Mouse (Mus musculus) cerebral cortex, adult 2 months (tissue): ENCODE measurements around the gene Flvcr1.

ENCODE experiments used
- WGBS: fragments of 180-500 bp; shearing (Covaris S2); methylation state at CpG from one replicate; pipeline ENCODE4 v1.1.7; 2018; 5-methylcytosine and 5-hydroxymethylcytosine counted together

Flvcr1 gene

DNA sequence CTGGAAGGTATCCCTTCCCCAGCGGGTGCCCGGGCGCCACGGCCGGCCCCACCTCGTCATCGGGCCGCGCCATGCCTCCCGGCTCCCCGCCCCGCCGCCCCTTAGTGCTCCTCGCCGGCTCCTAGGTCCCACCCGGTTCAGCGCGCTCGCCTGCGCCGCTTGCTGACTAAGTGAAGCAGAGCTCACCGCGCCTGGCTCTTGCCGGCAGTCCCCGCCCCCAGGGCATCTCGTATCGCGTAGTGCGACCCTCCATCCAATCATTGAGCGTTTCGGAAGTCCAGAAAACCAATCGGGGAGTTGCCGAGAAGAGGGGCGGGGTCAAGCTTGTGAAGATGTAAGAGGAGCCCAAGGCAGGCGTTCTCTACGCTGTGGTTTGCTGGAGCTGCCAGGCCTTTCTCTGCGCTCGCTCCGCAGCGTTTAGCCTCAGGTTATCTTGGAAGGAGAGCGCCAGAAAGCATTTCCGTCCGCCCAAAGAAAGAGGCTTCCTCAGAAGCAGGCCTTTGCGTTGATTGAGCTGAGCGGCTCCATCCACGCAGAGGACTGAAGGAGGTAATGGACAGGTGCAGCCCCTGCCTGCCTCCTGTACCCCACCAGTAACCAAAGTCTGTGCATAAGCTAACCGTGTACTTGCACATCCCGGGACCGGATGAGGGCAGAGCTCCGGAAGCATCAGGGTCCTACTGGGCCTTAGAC lies at the start of gene Flvcr1:
Gene Flvcr1, minus strand, starts transcription at position 138 of the 693 bp plus-strand sequence.
- whole genome bisulfite sequencing, result 1% methylated on average over 50 of the region's 50 CpGs

DNA sequence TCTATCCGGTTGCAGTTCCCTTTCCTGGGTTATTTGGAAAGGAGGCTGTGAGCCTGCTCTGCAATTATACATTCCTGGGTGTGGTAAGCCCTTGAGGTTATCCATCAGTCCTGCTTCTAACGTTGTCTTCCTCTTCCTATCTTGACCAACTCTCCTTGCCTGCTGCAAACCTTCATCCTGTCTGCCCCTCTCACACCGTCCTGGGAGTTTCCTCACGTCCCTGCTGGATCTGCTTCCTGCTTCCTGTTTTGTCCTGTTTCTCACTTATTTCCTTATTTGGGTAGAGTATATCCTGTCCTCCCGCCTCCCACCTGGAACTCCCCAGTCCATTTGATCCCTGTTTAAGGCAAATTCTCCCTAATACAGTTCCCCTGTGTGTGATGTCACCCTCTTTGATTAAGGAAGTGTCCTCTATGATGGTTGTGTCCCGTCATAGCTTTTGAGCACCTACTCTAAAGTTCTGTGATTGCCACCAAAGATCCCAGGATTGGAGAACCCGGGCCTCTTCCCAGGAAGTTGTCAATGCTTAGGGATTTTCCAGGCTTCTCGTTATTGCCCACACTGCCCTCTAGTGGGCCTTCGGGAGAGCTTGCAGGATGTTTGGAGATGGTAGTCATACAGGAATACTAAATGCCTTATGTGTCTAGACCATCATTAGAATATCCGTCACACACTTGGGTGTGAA lies 49.4 kb upstream of the Flvcr1 start:
- WGBS, result 47% methylated on average over 10 of the region's 10 CpGs

DNA sequence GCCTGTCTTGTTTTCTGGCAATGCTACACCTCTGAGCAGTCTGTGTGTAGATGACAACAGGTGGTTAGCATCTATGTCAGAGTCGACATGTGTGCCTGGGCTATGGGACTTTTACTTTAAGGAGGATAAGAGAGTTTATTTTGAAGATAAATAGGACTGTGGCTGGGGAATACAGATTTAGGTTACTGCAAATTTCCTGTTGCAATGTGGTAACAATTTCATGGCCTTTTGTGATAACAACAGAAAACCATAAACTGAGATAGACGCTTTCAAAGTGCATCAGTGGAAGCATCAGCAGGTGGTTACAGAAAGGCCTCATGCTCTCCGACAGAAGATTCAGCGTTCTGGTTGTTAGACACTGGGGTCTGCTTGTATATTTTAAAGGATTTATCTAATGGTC lies 47.5 kb upstream of the Flvcr1 start:
- 90% methylated on average over 4 of the region's 4 CpGs for WGBS

DNA sequence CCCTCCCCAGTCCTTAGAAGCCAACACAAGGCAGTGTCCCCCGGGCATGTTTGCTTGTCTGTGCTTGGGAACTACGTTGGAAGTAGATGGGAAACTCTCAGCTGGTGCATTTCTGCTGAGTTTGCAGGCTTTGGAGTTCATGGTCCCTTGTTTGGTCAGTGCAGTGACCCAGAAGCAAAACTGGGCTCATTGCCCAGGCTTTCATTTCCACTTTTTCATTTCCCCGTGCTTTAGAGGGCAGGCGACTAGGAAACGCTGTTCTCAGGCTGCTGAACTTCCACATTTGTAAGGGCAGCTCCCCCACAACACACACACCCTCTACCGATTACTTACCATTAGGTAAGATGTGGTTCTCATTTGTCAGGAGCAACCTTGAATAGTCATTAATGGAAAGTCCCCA lies 47.0 kb upstream of the Flvcr1 start:
- WGBS, result 62% methylated on average over 6 of the region's 6 CpGs

DNA sequence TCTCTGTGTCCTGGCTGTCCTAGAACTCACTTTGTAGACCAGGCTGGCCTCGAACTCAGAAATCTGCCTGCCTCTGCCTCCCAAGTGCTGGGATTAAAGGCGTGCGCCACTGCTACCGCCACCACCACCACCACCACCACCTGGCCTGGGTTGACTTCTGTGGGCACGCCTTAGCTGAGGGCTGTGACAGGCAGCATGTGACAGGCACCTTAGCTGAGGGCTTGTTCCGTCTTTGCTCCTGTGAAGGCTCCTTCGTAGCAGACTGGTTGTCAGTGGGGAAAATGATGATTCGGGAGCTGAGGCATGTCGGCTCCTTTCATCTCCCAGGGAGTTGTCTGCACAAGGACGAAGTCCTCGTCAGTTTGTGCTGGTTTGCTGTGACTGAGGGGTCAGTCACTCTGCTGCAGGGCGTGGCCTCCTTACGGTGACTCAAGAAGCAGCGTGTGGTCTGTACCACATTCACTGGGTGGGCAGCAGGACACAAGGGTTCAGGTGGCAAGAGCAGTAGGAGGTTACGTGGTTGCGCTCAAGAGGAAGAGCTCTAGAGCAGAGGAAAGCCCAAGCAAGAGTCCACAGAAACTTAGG lies 46.5 kb upstream of the Flvcr1 start:
- 87% methylated on average over 16 of the region's 16 CpGs for whole genome bisulfite sequencing

DNA sequence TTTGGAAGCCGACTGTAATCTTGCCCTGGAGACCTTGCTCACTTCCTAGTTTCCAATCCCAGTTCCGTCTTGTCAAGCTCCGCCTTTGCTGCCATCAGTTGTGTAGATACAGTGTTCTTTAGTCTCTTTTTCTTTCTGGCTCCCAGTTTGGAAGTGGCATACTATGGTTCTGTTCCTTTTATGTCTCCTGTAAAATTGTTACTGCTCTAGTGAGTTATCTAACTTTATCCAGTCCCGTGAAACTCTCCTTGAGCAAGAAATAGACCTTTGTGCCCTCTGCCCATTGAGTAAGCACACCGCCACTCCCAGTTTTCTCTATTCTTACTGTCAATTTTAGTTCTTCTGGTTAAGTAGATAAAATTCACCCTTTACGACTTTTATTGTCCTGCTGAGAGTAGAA lies 45.7 kb upstream of the Flvcr1 start:
- WGBS, result 90% methylated on average over 6 of the region's 6 CpGs

DNA sequence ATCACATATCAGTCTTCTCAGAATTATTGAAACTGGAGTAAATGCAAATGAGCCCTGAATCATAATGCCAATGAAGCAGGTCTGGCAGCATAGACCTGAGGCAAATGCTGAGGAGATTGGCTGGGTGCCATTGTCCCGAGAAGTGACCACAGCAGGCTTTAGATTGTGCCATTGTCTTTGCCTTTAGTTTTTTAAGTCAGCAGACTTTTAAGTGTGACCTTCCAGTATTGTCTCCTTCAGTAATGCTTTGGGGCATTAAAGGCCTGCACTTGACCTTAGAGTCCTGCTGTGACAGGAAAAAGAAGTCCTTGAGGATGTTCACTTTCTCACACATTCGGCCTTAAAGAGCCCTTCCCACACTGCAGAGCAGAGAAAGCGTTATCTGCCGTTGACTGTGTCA lies 44.3 kb upstream of the Flvcr1 start:
- 87% methylated on average over 4 of the region's 4 CpGs for WGBS

DNA sequence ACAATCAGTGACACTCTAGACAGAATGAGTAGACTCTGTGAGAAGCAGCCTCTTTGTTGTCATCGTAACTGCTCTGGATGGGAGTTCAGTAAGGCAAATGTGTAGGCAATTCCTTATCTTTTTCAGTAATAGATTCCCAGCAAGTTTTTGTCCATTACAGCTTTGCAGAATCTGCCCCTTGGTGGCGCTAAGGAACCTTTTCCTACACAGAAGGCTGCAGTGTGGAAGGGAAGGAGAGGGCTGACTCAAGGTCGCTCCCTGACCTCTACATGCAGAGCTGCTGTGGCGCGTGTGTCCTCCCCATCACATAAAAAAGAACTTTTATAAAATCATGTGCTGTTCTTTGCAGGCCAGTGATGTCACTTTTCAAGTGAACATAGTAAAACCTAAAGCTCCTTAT lies 42.4 kb upstream of the Flvcr1 start:
- 77% methylated on average over 5 of the region's 5 CpGs for WGBS

DNA sequence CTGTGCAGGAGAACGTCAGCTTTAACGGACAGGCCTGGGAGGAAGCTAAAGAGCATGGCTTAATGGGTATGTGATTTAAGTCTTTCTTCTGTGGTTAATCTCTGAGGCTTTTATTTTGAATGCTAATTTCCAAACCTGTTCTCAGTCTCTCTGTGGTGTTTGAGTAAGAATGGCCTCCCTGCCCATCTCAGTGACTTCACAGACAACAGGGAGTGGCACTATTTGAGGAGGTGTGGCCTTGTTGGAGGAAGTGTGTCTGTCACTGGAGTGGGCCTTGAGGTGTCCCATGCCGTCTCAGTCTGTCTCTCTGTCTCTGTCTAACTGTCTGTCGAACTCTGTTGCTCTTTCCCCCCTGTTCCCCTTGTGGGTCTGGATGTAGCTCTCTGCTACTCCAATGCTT lies 39.2 kb upstream of the Flvcr1 start:
- WGBS, result 84% methylated on average over 4 of the region's 4 CpGs

DNA sequence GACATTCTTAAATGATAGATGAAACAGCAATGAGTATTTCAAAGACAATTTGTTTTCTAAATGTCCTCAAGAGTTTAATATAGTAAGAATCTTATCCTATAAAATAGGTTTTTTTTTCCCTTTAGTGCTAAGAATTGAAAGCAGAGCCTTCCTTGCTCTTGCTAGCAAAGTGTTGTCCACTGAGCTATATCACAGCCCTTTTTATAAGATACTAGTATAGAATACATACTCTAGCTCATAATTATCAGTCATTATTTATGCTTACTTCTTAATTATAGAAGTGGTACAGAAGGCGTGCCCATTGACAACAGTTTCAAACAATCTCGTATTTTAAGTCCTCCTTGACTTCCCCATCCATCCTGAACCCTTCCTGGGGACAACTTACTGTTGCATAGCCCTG lies 38.6 kb upstream of the Flvcr1 start:
- 90% methylated on average over 2 of the region's 2 CpGs for WGBS

DNA sequence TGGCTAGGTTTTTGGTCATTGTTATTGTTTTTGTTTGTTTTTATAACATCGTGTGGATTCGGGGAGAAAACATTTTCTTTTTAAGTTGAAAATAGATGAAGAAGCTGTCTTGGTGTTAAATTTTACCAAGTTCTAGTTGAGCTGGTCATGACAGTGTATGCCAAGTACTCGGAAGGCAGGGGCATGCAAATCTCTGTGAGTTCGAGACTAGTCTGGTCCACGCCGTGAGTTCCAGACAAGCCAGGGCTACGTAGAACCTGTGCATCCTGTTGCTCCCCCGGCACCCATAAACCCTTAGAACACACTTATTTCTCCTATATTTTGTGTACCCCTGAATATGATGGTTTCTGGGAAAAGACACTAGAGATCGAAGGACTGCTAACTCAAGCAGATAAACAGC lies 37.7 kb upstream of the Flvcr1 start:
- 49% methylated on average over 9 of the region's 9 CpGs for WGBS

DNA sequence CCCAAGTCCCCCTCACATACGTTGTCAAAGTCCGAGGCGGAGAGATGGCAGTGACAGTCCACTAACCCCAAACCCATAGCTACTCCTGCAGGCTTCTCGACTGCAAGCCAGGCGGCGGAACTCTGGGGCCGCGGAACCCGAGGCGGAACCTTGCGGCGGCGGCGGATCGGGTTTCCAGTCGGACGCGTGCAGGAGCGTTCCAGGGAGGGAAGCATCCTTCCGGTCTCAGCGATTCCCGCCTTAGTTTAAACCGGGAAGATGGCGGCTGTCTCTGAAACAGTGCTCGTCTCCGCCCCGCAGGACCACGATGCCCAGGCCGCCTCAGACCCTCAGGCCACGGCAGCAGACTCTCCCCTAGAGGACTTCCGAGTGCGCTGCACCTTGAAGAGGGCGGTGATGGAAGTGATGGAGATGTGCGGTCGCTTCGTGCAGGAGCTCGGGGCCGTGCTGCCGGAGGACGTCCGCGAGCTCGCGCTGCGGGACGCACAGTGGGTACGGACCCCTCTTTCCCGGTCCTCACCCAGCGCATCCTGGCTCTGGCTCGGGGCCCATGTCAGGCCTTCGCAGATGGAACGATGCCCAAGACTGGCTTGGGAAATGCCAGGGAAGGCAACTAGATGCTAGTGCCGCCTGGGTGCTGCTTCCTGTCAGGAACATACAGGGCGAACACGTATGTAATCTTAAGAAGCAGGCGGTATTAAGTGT lies 37.0 kb upstream of the Flvcr1 start, which contains the start of the genes Tatdn3 and Nsl1:
Gene Tatdn3, minus strand, starts transcription at position 152 of the 705 bp plus-strand sequence.
Gene Nsl1, plus strand, starts transcription at position 232 of the 705 bp plus-strand sequence.
- WGBS, result under 1% methylated on average over 56 of the region's 56 CpGs

DNA sequence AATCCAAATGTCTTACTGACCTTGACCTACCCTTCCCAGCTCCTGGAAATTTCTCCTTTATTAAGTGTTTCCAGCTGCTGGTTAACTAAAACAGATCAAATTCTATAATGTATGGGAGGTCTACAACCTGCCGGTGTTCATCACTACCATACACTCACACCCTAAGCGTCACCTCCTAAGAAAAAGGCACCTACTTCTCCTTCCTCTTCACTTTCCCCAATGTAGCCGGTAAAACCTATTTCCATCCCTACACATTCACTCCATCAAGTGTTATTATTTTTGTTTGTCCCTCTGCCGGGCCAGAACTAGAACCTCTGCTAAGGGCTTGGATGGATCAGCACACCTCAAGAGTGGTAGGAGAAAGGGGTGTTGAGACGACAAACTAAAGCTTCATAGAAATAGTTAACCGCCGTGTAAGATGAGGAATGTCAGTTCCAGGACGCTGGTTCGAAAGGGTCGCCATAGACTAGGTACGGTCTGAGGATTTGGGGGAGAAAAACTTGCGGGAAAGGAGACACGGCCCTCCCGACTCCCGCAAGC lies 36.4 kb upstream of the Flvcr1 start:
- WGBS, result 2% methylated on average over 15 of the region's 15 CpGs

DNA sequence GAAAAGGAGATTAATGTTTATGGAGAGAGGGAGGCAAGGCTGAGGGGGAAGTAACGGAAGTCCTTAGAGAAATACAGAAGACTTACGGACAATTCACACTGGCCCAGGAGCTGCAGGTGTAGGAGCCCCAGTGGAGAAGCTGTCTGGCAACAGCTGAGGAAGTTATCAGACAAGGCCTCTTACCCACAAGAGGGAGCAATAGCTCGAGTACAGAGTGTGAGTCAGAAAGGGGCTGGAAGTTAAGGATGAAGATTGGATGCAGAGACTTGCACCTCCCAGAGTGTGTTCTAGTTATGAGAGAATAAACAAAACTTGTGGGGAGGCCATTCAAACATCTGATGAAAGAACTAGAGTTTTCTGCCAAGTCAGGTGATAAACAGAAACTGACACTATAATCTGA lies 31.5 kb upstream of the Flvcr1 start:
- WGBS, result 73% methylated on average over 3 of the region's 3 CpGs

DNA sequence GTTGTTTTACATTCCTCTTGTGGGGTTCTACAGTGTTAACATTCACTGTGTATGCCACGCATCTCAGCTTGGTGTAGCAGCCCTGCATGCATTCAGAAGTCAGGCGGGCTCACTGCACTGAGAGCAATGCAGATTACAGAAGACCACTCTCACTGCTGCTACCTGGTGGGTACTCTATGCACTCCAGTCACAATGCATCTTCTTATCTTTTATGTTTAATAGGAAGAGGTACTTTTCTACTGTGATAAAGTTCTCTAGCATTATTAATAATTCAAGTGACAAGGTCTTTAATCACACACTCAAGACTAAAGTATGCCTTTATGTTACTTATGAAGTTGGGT lies 29.5 kb upstream of the Flvcr1 start:
- WGBS, result 81% methylated on average over 2 of the region's 2 CpGs

DNA sequence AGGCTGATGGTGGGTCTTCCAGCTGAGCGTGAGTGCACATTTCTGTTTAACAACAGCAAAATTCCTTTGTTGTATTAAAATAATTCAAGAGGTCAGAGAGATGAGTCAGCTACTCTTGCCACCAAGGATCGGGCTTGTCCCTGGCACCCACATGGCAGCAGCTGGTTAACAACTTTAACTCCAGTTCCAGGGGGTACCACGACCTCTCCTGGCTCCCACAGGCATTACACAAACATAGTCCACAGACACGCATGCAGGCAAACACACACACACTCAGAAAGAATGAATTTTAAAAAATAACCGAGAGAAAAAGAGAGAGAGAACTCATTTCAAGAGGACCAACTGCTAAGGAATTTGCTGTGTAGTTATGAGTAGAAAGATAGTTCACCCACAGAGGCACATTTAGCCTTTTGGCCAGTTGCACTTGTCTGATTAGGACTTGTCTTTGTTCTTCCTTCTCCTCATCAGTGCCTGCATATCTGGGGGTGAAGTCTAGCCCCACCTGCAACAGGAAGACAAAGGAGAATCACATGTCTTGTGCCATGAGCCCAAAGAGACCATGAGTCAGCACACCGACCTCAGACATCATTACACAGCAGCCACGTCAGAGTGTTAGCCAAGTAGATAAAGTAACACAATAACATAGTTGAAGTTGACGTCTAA lies 29.0 kb upstream of the Flvcr1 start:
- 79% methylated on average over 8 of the region's 8 CpGs for WGBS

DNA sequence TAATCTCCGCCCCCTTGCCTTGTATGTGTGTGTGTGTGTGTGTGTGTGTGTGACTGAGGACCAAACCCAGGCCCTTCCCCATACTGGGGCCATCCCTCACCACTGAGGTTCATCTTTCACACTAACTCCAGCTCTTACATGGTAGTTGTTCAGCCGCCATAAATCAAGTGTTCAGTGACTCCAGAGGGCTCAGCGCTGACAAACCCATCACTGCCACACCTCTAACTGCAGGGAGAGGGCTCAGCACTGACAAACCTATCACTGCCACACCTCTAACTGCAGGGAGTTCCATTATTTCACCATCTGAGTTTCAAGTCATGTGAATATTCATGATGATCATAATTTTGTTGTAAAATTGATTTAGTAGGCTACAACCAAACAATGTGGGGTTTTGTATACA lies 27.6 kb upstream of the Flvcr1 start:
- 96% methylated on average over 3 of the region's 3 CpGs for WGBS

DNA sequence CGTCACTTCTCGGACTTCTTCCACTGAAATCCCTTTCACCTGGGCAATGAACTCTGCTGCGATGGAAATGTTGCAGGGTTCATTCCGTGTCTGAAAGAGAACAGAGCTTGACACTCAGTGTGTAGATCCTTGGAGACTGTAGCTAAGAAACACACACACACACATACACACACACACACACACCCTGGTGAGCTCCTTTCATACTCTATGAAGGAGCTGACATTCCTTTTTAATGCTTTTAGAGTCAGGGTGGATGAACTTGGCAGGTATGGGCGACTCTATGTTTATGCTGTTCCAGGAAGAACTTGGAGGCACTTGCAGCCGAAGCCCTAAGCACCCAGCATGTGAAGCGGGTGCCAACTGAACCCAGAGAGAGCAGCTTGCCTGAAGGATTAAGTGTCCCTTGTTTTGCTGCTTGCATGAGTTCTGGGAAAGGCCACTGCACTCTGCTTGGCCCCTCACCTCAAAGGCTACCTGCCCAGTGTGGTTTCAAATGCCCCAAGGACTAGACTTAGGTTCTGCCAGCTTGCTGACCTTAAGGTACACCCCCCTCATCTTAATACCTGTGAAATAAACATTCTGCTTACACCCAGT lies 20.4 kb upstream of the Flvcr1 start:
- 79% methylated on average over 7 of the region's 7 CpGs for WGBS

DNA sequence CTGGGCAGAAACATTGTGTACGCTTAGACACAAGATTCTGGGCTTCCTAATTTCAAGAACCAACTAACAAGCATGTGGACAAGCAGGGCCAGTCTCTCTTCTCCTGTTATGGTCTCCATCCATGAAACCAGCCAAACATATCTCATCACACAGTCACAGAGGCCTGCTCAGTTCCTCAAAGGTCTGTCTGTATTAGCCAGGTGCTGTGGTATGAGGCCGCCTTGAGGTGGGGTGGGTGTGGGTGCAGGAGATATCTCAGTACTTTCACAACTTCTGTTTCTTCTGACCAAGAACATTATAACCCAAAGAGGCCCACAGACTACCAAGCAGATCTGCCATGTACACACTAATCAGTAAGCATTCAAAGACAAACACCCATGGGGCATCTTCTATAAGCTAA lies 19.3 kb upstream of the Flvcr1 start:
- 97% methylated on average over 2 of the region's 2 CpGs for WGBS

DNA sequence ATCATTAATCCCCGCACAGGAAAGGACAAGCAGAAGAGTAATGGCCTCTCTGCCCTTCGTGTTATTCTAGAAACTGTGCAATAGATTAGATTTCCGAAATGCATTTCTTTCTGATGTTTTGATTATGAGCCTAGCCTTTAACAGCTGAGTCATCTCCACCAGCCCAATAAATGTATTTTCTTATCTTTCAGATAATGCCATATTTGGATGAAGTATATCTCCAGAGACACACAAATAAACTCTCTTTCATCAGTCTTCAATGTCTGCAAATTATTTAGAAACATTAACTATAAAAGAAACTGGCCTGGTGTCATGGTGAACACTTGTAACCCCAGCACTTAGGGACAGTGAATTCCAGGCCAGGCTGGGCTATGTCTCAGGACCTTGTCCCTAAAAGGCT lies 16.7 kb upstream of the Flvcr1 start:
- 87% methylated on average over 3 of the region's 3 CpGs for WGBS

DNA sequence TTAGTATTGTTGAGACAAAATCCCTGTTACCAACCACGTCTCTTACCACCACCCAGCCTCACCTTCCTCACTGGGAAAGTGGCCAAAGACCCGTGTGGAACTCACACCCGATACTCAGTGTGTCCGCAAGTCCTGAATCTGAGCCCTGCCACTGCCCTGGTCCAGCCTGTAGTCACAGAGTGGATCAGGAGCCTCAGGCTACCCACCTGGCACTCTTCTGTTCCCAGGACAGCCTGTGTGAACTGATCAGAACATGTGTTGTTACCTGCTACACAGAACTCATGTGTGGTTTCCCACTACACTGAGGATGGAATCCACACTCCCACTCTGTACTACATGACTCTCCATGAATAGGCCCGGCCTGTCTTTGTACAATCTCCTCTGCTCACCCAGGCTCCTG lies 16.1 kb upstream of the Flvcr1 start:
- 84% methylated on average over 5 of the region's 5 CpGs for WGBS
